ENCODE assay signal across 9 mouse cellular contexts in the genomic region with DNA sequence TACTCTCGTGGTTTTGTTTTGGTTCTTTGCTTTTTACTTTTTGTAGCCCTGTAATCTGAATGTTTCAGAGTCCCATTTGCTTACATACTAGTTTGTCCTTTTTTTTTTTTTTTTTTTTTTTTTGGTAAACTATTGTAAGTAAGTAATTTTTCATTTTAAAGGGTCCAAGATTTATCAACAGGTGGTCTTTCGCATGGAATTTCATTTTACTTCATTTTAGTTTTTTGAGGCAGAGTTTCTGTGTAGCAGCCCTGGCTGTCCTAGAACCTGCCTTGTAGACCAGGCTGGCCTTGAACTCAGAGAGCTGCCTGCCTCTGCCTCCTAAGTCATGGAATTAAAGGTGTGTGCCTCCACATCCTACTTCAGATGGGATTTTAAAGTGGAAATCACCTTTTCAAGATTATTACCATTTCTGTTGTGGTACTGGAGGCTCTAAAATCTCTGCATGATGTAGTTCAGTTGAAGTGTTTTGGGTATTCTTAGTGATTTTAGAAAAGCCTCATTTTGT. TPM values are rescaled to one million over a fixed set of nuclear protein-coding genes. Genes with fewer than 3 reads are reported as not detected.
DNase-seq lines count a peak whose midpoint lies in the region; ATAC-seq and TF ChIP-seq lines count a peak whose summit lies in the region.
"Had no signal": no experiment of that assay in that cellular context is flagged by ENCODE, and none has a peak within 500 bp of the region (broad histone marks: within the 10 kb centered on the region; RNA-seq: fewer than 3 reads in every experiment).

No protein-coding gene starts in this region.

- no peak overlapping the region for H3K27ac ChIP-seq in left cerebral cortex, adult 2 months
- H3K27ac ChIP-seq in embryonic facial prominence, embryonic 10.5 days (replicated peaks): no peak overlapping the region
- no peak overlapping the region for H3K27ac ChIP-seq in intestine, embryonic 15.5 days
- H3K27ac ChIP-seq in neural tube, embryonic 12.5 days: no peak overlapping the region

- H3K4me1 ChIP-seq in embryonic facial prominence, embryonic 10.5 days: peaks cover 24% of the 10 kb centered on the region
- no peaks in the 10 kb centered on the region for H3K4me1 ChIP-seq in intestine, embryonic 15.5 days (replicated peaks)
- H3K4me1 ChIP-seq in neural tube, embryonic 12.5 days: peaks cover 4% of the 10 kb centered on the region; the same call in 1 of the 2 replicates

- peaks cover 31% of the 10 kb centered on the region for H3K36me3 ChIP-seq in embryonic facial prominence, embryonic 10.5 days (replicated peaks)
- no peaks in the 10 kb centered on the region for H3K36me3 ChIP-seq in intestine, embryonic 15.5 days
- peaks cover 4% of the 10 kb centered on the region; the same call in 1 of the 2 replicates for H3K36me3 ChIP-seq in neural tube, embryonic 12.5 days

- intact Hi-C loops in left cerebral cortex, adult 2 months (cut with DNase I): loop anchor here (2.0 to 10.0 kb wide), 3 partner anchors 104 to 447 kb away; partner anchors contain the start of gene Ccdc71l
- intact Hi-C loops in left cerebral cortex, postnatal 25 days (cut with DNase I): loop anchor here (2.0 to 5.0 kb wide), 4 partner anchors 76 to 184 kb away; no protein-coding TSS in a partner anchor

- peak overlapping the region; percentile 64 for H3K4me2 ChIP-seq in intestine, embryonic 15.5 days (replicated peaks)
- H3K4me2 ChIP-seq in neural tube, embryonic 12.5 days (replicated peaks): peak overlapping the region; percentile 66

- TF ChIP-seq CTCF in left cerebral cortex, adult 2 months (IDR thresholded peaks at IDR 0.05): no peak

- no peak for DNase-seq in left cerebral cortex, adult 2 months (ENCODE audit: extremely low spot score in 1 of 2, low spot score in 2 of 2)
- no peak for DNase-seq in left cerebral cortex, postnatal 25 days (ENCODE audit: low spot score in 2 of 2)
- no peak for DNase-seq in embryonic facial prominence, embryonic 10.5 days (ENCODE audit: low spot score)
- DNase-seq in adrenal gland, adult 8-10 months: no peak
- no peak for DNase-seq in layer of hippocampus, adult 9-10 months (ENCODE audit: low spot score)
- DNase-seq in cerebellum, postnatal 4 days (ENCODE audit: low spot score in 2 of 2): no peak
- DNase-seq: gastrocnemius, postnatal 25 days had no signal

- 52% methylated on average over 2 of the region's 2 CpGs for WGBS in embryonic facial prominence, embryonic 10.5 days
- 37% methylated on average over 2 of the region's 2 CpGs for WGBS in intestine, embryonic 15.5 days
- WGBS in neural tube, embryonic 12.5 days: 46% methylated on average over 2 of the region's 2 CpGs

- ATAC-seq in intestine, embryonic 15.5 days: no peak
- no peak for ATAC-seq in neural tube, embryonic 12.5 days (ENCODE audit: low FRiP score, low read depth)

- peak overlapping the region; percentile 81 for H3K4me3 ChIP-seq in left cerebral cortex, adult 2 months
- H3K4me3 ChIP-seq in embryonic facial prominence, embryonic 10.5 days: peak overlapping the region; percentile 90
- H3K4me3 ChIP-seq in intestine, embryonic 15.5 days (replicated peaks): peak overlapping the region; percentile 89
- peak overlapping the region; percentile 61 for H3K4me3 ChIP-seq in neural tube, embryonic 12.5 days

- H3K9ac ChIP-seq in intestine, embryonic 15.5 days: no peak overlapping the region
- 0 out of 2 replicates have a peak overlapping the region, but pooled peaks have one; percentile 69 for H3K9ac ChIP-seq in neural tube, embryonic 12.5 days

- H3K9me3 ChIP-seq in embryonic facial prominence, embryonic 10.5 days: no peaks in the 10 kb centered on the region
- H3K9me3 ChIP-seq in intestine, embryonic 15.5 days: no peaks in the 10 kb centered on the region
- H3K9me3 ChIP-seq in neural tube, embryonic 12.5 days: no peaks in the 10 kb centered on the region

- H3K27me3 ChIP-seq in embryonic facial prominence, embryonic 10.5 days (replicated peaks; ENCODE audit: low read depth, poor library complexity, severe bottlenecking): no peaks in the 10 kb centered on the region
- H3K27me3 ChIP-seq in intestine, embryonic 15.5 days (replicated peaks): no peaks in the 10 kb centered on the region
- H3K27me3 ChIP-seq in neural tube, embryonic 12.5 days (replicated peaks): no peaks in the 10 kb centered on the region

RNA-seq across cellular contexts. Expression of gene Nampt, which starts 2.2 kb away (rescaled TPM):
- 10 to 100 TPM; 28.9 to 29.4 TPM for total RNA-seq in left cerebral cortex, adult 2 months (2021)
- 10 to 100 TPM; 30.7 to 36.9 TPM for total RNA-seq in left cerebral cortex, postnatal 25 days (2021)
- polyA plus RNA-seq in embryonic facial prominence, embryonic 10.5 days (2016; fragmentation: Nextera tagmentation; extraction: Ambion mirVana): 37.6 and 39.6 TPM in 2 replicates
- polyA plus RNA-seq in intestine, embryonic 15.5 days (2015; fragmentation: Nextera tagmentation; extraction: Ambion mirVana): 26.2 and 31.0 TPM in 2 replicates
- 27.5 and 29.9 TPM in 2 replicates for polyA plus RNA-seq in neural tube, embryonic 12.5 days (2016; fragmentation: Nextera tagmentation; extraction: Ambion mirVana)
- 100 to 1,000 TPM in 1 of 4 experiments, 10 to 100 TPM in 3; 43.5 to 135 (median 71.2) TPM for total RNA-seq in adrenal gland, adult 8-10 months (2022)
